Mouse (Mus musculus): ENCODE measurements around the gene Rnf11.

DNA sequence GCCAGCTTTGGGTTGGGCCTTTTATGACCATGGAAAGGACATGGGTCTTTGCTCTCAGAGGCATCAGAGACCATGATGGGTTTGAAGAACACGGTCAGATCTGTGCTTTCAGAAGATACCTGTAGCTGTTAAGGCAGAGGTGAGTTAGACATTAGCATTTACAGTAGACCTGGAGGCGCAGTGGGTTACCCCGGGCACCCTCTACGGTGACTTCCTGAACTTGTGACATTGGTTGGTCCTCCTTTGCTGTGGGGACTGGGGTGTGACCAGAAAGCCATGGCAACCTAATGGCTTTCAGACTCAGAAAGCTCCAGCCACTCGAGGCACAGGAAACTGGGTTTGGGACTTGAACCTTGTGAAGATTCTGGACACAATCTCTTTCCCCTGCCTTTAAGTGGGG is 72.3 kb downstream of the Rnf11 start:
- TF ChIP-seq CTCF (IDR thresholded peaks at IDR 0.05; ENCODE audit: borderline replicate concordance, control insufficient read depth, extremely low read depth, insufficient read depth, low read length, poor library complexity) (no peak), POLR2A (IDR thresholded peaks at IDR 0.05; ENCODE audit: control insufficient read depth, extremely low read depth, insufficient read depth, low read length, poor library complexity) (no peak)

Data from thymus, adult 2 months (tissue).